Mouse (Mus musculus) heart, embryonic 10.5 days (tissue): ENCODE data around the gene Cd63. TPM values are rescaled to one million over a fixed set of nuclear protein-coding genes. Genes with fewer than 3 reads are reported as not detected.

Source experiments
- DNase-seq: peaks from one replicate; pipeline ENCODE4 v3.0.0-alpha.2; 2017; ENCODE audit warnings: low spot score
- H3K27ac ChIP-seq: fragments of 300-500 bp; sonication (generic); 2 replicates; pipeline ENCODE4 v1.5.1; 2016; ENCODE audit warnings: mild to moderate bottlenecking
- H3K27me3 ChIP-seq: fragments of 300-500 bp; sonication (generic); 2 replicates; pipeline ENCODE4 v1.6.1; 2016; ENCODE audit warnings: mild to moderate bottlenecking; ENCODE audit not compliant: poor library complexity, insufficient read depth, severe bottlenecking
- H3K36me3 ChIP-seq: fragments of 300-500 bp; sonication (generic); 2 replicates; pipeline ENCODE4 v1.6.1; 2016; ENCODE audit warnings: mild to moderate bottlenecking, moderate library complexity
- H3K4me1 ChIP-seq: fragments of 300-500 bp; sonication (generic); 2 replicates; pipeline ENCODE4 v1.6.1; 2016; ENCODE audit warnings: mild to moderate bottlenecking
- H3K4me3 ChIP-seq: fragments of 300-500 bp; sonication (generic); 2 replicates; pipeline ENCODE4 v1.5.1; 2016; ENCODE audit warnings: mild to moderate bottlenecking, moderate library complexity
- H3K9me3 ChIP-seq: fragments of 300-500 bp; sonication (generic); 2 replicates; pipeline ENCODE4 v1.6.1; 2016; ENCODE audit warnings: mild to moderate bottlenecking, moderate library complexity
- WGBS: fragments of 180-500 bp; shearing (Covaris S2); methylation state at CpG from one replicate; pipeline ENCODE4 v1.1.7; 2016; 5-methylcytosine and 5-hydroxymethylcytosine counted together
- polyA plus RNA-seq: library from polyadenylated mRNA; unstranded; fragments of >200 nt; fragmentation: Nextera tagmentation; extraction: Ambion mirVana; gene quantifications from 2 replicates; pipeline ENCODE4 v1.2.1, GENCODE M21; 2016

The Cd63 gene
- 313 and 322 TPM in 2 replicates for polyA plus RNA-seq

DNA sequence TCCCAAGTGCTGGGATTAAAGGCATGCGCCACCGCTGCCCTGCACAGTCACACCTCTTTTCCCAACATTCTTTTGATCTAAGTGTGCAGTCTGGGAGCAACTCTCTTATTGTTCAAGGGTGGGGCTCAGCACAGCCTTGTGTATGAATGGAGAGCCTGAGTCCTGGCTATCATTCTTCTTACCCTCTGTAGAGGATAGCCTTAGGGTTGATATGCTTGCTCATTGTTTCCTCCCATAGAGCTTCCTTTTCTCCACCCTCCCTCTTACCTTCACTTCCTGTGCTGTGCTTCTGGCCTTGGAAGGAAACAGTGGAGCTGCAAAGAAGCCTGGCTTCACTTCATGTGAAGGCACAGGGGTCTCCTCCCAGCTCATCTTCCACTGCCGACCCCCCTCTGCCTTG is at the start of gene Cd63:
TSS of gene Cd63 (plus strand) at position 292 of the 400 bp plus-strand sequence.
- no peaks in the 10 kb centered on the region for H3K9me3 ChIP-seq
- H3K27ac ChIP-seq: no peak within 1 kb of the TSS
- DNase-seq: no peak
- H3K4me1 ChIP-seq: peaks cover 6% of the 10 kb centered on the region; the same call in 1 of the 2 replicates
- 89% methylated on average over 3 of the region's 3 CpGs for WGBS
- H3K27me3 ChIP-seq: peaks cover 20% of the 10 kb centered on the region
- no peak within 1 kb of the TSS for H3K4me3 ChIP-seq
- no peaks in the 10 kb centered on the region for H3K36me3 ChIP-seq

DNA sequence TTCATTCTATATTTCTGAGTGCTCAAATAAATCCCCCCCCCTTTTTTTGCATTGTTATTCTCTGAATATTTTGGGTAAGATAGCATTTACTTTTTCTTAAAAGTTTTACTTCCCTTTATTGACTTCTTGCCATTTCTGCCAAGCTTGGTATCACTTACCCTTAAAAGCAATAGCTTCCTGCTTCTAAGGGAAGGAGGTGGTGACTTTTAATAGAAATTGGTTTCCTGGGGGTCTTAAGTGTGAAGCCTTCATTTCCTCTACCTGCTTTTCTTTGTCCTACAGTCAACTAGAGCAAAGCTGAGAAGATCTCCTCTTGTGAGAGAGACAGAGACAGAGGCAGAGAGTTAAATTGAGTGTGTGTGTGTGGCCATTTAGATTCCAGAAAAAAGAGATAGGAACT is 39.6 kb upstream of the Cd63 start:
- H3K36me3 ChIP-seq: peaks cover 39% of the 10 kb centered on the region
- H3K4me1 ChIP-seq: no peaks in the 10 kb centered on the region
- H3K9me3 ChIP-seq: no peaks in the 10 kb centered on the region
- no peak overlapping the region for H3K4me3 ChIP-seq
- H3K27ac ChIP-seq: no peak overlapping the region
- no peaks in the 10 kb centered on the region for H3K27me3 ChIP-seq
- no peak for DNase-seq

- WGBS: 85% methylated on average over 3 of the region's 3 CpGs
Observed at GRCm38 (mm10) chr10:128866042-128866441, 34.7 kb upstream of the Cd63 start.

GRCm38 (mm10) chr10:128866518-128866917 is 34.3 kb upstream of the Cd63 start:
- peaks cover 42% of the 10 kb centered on the region for H3K36me3 ChIP-seq
- no peaks in the 10 kb centered on the region for H3K9me3 ChIP-seq
- H3K27me3 ChIP-seq: no peaks in the 10 kb centered on the region
- no peaks in the 10 kb centered on the region for H3K4me1 ChIP-seq
- no peak overlapping the region for H3K4me3 ChIP-seq
- DNase-seq: no peak
- no peak overlapping the region for H3K27ac ChIP-seq
- WGBS: 97% methylated on average over 1 of the region's 1 CpGs

More at GRCm38 (mm10) chr10:128866042-128866441, 34.7 kb upstream of the Cd63 start:
- H3K4me1 ChIP-seq: no peaks in the 10 kb centered on the region
- no peaks in the 10 kb centered on the region for H3K27me3 ChIP-seq
- no peak overlapping the region for H3K4me3 ChIP-seq
- H3K27ac ChIP-seq: no peak overlapping the region
- DNase-seq: no peak
- no peaks in the 10 kb centered on the region for H3K9me3 ChIP-seq
- H3K36me3 ChIP-seq: peaks cover 40% of the 10 kb centered on the region

DNA sequence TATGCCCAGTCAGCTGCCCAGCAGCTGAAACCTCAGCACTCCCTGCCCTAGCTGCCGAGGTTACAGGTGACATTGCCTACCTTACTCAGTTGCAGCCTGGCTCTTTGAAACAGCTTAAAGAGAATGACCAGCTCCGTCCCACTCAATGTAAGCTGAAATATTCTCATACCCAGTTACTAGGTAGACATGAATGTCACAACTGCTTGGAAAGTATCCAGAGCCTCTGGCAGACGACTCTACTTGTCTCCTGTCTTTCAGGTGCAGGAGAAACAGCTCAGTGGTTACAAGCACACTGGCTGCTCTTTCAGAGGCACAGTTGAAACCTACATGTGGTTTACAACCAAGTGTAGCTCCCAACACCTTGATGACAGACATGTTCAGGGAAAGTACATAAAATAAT is 30.4 kb upstream of the Cd63 start:
- peaks cover 64% of the 10 kb centered on the region for H3K36me3 ChIP-seq
- H3K4me1 ChIP-seq: no peaks in the 10 kb centered on the region
- H3K4me3 ChIP-seq: no peak overlapping the region
- no peaks in the 10 kb centered on the region for H3K9me3 ChIP-seq
- H3K27me3 ChIP-seq: no peaks in the 10 kb centered on the region
- no peak for DNase-seq
- WGBS: 82% methylated on average over 3 of the region's 3 CpGs
- H3K27ac ChIP-seq: no peak overlapping the region

- no peaks in the 10 kb centered on the region for H3K9me3 ChIP-seq
- no peak overlapping the region for H3K4me3 ChIP-seq
- no peak for DNase-seq
- no peaks in the 10 kb centered on the region for H3K27me3 ChIP-seq
- H3K36me3 ChIP-seq: peaks cover 50% of the 10 kb centered on the region
- no peaks in the 10 kb centered on the region for H3K4me1 ChIP-seq
- no peak overlapping the region for H3K27ac ChIP-seq
Observed at GRCm38 (mm10) chr10:128878291-128878690, 22.5 kb upstream of the Cd63 start.

- no peak overlapping the region for H3K4me3 ChIP-seq
- H3K36me3 ChIP-seq: peaks cover 47% of the 10 kb centered on the region
- 79% methylated on average over 2 of the region's 2 CpGs for WGBS
- no peaks in the 10 kb centered on the region for H3K4me1 ChIP-seq
- H3K27me3 ChIP-seq: no peaks in the 10 kb centered on the region
- no peak overlapping the region for H3K27ac ChIP-seq
- no peaks in the 10 kb centered on the region for H3K9me3 ChIP-seq
- DNase-seq: no peak
Observed at GRCm38 (mm10) chr10:128878811-128879210, 22.0 kb upstream of the Cd63 start.

DNA sequence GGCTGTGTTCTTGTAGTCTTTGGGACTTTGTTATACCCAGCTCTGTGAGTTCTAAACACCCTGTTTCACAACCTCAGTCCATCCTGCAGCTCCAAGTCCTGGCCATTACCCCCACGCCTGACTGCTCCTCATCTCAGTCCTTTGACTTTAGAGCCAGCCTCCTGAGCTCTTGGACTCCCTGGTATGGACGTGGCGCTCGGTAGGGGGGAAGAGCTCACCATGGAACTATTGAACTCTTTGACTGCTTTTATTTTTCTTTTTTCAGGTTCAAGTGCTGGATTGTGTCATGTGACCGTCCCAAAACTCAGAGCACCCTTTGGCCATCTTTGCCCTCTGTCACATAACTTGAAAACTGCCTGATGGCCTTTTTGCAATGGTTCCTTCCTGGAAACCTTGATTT is 18.7 kb upstream of the Cd63 start:
- H3K9me3 ChIP-seq: no peaks in the 10 kb centered on the region
- no peaks in the 10 kb centered on the region for H3K27me3 ChIP-seq
- 87% methylated on average over 5 of the region's 5 CpGs for WGBS
- H3K27ac ChIP-seq: no peak overlapping the region
- H3K4me3 ChIP-seq: no peak overlapping the region
- H3K4me1 ChIP-seq: peaks cover 16% of the 10 kb centered on the region
- no peak for DNase-seq
- peaks cover 53% of the 10 kb centered on the region for H3K36me3 ChIP-seq

DNA sequence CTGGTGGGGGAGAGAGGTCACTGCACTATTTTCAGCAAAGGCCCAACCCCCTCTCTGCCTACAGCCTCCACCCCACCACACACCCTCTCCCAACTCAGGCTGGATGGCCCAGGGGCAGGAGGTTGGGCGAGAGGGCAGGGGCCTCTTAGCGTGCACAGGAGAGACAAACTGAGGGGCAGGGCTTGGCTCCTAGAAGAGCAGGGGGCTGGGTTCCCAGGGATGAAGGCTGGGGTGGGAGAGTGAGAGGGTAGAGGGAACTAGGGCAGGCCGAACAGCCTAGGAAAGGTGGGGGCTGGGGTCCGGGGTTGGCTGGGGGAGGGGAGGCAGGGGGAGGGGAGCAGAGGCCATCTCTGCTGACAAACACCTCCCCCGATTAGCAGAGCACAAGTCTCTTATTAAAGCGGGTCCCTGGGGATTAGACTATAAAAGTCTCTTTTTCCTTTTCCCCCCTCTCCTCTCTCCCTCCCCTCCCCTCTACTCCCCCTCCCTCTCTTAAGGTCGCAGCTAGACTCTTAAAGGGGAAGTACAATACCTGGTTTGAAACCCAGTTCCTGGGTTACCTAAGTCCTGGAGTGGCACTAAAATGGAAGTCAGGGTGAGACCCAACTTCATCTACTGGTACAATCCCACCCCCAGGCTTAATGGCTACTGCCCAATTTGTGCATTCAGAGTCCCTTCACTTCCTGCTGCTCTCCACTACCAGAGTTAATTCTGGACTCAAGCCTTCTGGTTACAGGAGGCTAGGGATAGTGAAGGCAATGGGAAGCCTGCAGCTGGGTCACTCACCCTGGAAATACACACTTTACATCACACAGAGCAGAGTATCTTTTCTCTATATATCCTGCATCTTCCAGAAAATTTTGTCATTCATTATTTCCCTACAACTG is 11.6 kb upstream of the Cd63 start:
- H3K27me3 ChIP-seq: peaks cover 5% of the 10 kb centered on the region; the same call in 1 of the 2 replicates
- H3K4me3 ChIP-seq: peak overlapping the region; percentile 72
- H3K4me1 ChIP-seq: peaks cover 55% of the 10 kb centered on the region
- H3K27ac ChIP-seq: peak overlapping the region; percentile 85
- H3K36me3 ChIP-seq: peaks cover 33% of the 10 kb centered on the region
- WGBS: 2% methylated on average over 6 of the region's 7 CpGs
- DNase-seq: peak; percentile 84
- no peaks in the 10 kb centered on the region for H3K9me3 ChIP-seq

DNA sequence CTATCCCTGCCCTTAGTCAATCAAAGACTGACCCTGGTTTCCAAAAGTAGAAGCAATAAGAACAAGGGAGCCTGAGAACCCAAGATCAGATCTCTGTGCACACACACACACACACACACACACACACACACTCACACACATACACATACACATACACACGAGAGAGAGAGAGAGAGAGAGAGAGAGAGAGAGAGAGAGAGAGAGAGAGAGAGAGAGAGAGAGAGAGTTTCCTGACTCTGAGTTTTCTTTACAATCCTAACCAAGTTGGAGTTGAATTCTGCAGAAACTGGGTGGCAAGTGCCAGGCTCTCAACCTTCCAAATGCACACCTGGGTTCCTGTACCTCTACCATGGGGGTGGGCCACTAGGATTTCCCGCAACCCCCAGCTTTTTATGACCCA is 10.9 kb upstream of the Cd63 start:
- H3K36me3 ChIP-seq: peaks cover 29% of the 10 kb centered on the region
- WGBS: 67% methylated on average over 1 of the region's 2 CpGs
- H3K27ac ChIP-seq: peak overlapping the region; percentile 90
- peak overlapping the region; percentile 72 for H3K4me3 ChIP-seq
- peaks cover 5% of the 10 kb centered on the region; the same call in 1 of the 2 replicates for H3K27me3 ChIP-seq
- peaks cover 55% of the 10 kb centered on the region for H3K4me1 ChIP-seq
- DNase-seq: no peak
- no peaks in the 10 kb centered on the region for H3K9me3 ChIP-seq

DNA sequence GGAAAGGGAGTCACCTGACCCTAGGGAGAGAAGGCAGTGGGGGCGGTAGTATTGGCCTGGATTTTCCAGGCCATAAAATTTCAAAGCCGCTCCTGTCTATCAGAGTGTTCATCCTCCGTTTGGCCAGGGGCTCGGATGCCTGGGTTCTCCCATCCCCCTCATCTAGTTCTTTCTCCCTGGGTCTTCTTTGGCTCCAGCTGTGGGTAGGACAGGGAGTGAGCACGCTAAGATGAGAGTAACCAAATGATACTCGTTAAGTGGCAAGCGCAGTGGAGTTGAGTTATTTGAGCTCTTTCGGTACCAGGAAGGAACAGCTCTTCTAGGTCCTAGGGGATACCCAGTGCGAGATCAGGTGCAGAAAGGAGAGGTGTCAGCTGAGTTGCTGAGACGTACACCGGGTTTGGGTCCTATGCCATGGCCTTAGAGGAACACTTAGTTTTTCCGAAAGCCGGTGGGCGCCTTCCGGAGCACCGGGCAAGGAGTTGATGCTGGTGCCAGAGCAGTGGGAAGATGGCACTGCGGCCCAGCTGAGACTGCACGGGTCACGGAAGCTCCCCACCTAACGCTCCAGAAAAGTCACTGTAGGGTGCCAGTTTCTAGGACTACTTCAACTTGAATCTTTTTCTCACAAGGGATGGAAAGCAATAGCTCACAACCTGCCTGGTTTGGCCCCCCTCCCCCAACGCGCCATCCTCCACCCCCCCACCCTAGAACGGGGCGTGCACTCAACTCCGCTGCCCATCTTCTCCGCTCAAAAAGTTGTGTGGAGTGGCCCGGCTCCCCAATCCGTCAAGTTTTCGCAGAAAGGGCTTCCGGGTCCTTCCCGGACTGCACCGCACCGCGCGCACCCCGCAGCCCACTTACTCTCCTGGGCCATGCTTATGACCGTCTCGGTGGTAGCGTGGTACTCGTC is 10.2 kb upstream of the Cd63 start:
- under 1% methylated on average over 40 of the region's 40 CpGs for WGBS
- H3K4me1 ChIP-seq: peaks cover 59% of the 10 kb centered on the region
- no peak for DNase-seq

GRCm38 (mm10) chr10:128891296-128892094 is 9.3 kb upstream of the Cd63 start, which contains the start of gene Gdf11:
Gene Gdf11, minus strand, starts transcription at chr10:128891718.
- H3K27ac ChIP-seq: peak within 1 kb of the TSS; percentile 90
- WGBS: under 1% methylated on average over 65 of the region's 89 CpGs
- DNase-seq: no peak
- H3K9me3 ChIP-seq: no peaks in the 10 kb centered on the region
- H3K36me3 ChIP-seq: peaks cover 12% of the 10 kb centered on the region; the same call in 1 of the 2 replicates
- H3K4me3 ChIP-seq: peak within 1 kb of the TSS; percentile 72
- peaks cover 57% of the 10 kb centered on the region for H3K4me1 ChIP-seq
- H3K27me3 ChIP-seq: peaks cover 14% of the 10 kb centered on the region

More for the DNA sequence above, 10.2 kb upstream of the Cd63 start:
- peaks cover 5% of the 10 kb centered on the region; the same call in 1 of the 2 replicates for H3K27me3 ChIP-seq
- H3K9me3 ChIP-seq: no peaks in the 10 kb centered on the region
- H3K36me3 ChIP-seq: peaks cover 21% of the 10 kb centered on the region; the same call in 1 of the 2 replicates
- H3K27ac ChIP-seq: peak overlapping the region; percentile 90
- peak overlapping the region; percentile 72 for H3K4me3 ChIP-seq
